Mouse (Mus musculus) T-helper 2 cell (primary cell): ENCODE data around the gene Mapk11.

Experiments used
- in situ Hi-C: fragments of 300-600 bp; cut with MboI, MseI; formaldehyde crosslinking; loops from one replicate; pipeline ENCODE4 v1.15.1; 2025; ENCODE audit warnings: high pct_unique_total_duplicates

Mapk11 gene

DNA sequence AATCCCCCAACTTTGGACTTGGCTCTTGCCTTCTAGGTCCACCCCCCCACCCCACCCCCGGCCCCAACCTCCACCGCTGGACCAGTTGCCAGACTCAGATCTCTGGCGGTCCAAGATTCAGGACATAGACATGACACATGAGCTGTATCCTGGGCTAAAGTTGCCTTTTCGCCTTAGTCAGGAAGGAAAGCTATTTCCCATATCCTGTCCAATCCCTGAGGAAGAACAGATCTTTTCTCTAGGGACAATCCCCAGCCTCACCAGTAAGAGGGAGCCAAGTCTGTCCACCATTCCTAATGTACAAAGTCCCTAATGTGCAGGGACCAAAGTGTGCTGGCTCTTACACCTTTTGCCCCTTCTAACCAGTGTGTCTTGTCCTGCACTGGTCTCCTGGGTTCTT, 7.5 kb downstream of the Mapk11 start:
- in situ Hi-C loops, result no loop called here

DNA sequence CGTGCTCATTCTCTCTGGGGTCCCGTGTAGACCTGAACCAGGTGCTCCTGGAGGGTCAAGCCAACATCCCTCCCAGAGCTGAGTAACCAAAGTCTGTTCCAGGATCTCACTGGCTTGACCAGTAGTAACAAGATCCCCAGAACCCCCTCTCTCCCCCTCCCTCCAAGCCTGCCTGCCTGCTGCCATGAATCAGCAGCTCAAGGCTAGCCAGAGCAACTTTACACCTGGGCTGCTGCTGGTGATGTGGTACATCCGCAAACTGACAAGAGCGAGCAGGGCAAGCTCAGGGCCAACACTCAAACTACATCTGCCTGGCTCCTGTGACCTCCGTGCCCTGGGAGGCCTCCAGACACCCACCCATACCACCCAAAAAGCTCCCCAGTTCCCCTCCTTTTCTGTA, 8.0 kb downstream of the Mapk11 start:
- in situ Hi-C loops, result no loop called here

- in situ Hi-C loops, result no loop called here
Observed at GRCm38 (mm10) chr15:89140659-89141252, 8.7 kb downstream of the Mapk11 start, which contains the start of gene Mapk12. TSS of gene Mapk12 (minus strand) at chr15:89140703.

DNA sequence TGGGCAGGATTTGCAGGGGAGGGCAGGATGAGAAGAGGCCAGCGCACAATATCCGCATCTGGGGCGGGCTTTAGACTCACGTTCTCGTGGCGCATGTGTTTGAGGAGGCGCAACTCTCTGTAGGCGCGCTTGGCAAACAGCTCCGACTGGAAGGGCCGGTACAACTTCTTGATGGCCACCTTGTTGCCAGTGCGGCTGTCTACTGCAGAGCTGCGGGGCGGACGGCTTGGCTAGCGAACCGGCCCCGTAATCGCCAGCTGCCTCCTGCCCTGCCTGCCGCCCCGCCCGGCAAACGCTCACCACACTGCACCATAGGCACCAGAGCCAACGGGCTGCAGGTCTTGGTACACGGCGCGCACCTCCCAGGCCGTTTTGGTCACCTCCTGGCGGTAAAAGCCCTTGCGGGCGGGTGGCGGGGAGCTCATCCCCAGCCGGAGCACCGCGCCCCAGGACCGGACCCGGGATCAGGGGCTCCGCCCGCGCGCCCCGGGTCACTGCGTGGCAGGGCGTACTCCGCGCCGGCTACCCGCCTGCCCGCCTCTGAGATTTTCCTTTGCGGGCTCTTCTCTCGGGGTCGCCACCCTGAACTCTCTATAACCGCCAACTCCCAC, 9.3 kb downstream of the Mapk11 start:
- in situ Hi-C loops, result no loop called here

GRCm38 (mm10) chr15:89138531-89138930, 10.9 kb downstream of the Mapk11 start:
- in situ Hi-C loops, result no loop called here

- in situ Hi-C loops, result no loop called here
Observed at GRCm38 (mm10) chr15:89138046-89138405, 11.4 kb downstream of the Mapk11 start.

- in situ Hi-C loops, result no loop called here
Observed at GRCm38 (mm10) chr15:89137378-89138045, 11.9 kb downstream of the Mapk11 start.

GRCm38 (mm10) chr15:89136461-89137155, 12.8 kb downstream of the Mapk11 start:
- in situ Hi-C loops, result no loop called here

DNA sequence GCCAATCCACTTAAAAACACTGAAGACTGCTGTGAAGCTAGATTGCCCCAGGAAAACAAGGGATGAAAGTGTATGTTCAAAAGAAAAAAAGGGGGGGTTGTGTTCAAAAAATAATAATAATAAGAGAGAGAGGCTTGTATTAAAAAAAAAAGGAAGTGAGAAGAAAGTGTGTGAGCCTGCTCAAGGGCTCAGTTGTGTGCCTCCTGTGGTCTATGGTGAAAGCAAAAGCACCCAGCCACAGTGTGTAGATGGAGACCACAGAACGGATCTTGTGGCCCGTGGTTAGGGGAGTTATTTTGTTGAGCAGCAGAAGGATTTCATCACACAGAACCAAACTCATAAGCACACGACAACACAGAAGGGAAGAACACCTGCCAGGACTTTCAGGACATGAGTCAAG, 18.1 kb downstream of the Mapk11 start:
- in situ Hi-C loops, result no loop called here

- in situ Hi-C loops, result no loop called here
Observed at GRCm38 (mm10) chr15:89130245-89130644, 19.2 kb downstream of the Mapk11 start.

GRCm38 (mm10) chr15:89128382-89129350, 20.8 kb downstream of the Mapk11 start, which contains the start of gene Hdac10:
TSS of gene Hdac10 (minus strand) at chr15:89128700.
- in situ Hi-C loops, result no loop called here

DNA sequence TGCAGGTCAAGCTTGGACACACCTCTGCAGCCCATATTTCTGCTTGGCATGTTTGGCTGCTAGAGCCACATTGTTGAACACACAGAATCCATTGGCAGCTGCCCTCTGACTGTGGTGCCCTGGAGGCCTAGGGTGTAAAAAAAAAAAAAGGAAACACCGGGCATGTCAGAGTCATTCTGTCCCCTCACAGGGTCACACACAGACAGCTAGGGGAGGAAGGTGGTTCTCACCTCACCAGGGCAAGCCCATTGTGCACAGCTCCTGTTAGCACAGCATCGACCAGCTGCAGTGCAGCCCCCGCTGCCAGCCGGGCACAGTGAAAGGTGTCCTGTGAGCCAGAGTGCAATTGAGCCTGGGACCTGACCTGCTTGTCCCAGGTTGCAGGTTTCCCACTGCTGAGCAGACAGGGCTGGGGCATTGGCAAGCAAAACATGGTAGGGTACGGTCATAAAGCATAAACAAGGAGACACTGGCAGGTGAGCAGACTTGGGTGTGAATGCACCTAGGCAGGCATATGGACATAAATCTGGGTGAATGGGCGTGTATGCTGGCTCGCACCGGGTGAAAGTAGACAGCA, 22.0 kb downstream of the Mapk11 start:
- in situ Hi-C loops, result no loop called here

GRCm38 (mm10) chr15:89126622-89127021, 22.8 kb downstream of the Mapk11 start:
- in situ Hi-C loops, result no loop called here

GRCm38 (mm10) chr15:89125351-89125750, 24.1 kb downstream of the Mapk11 start:
- in situ Hi-C loops, result no loop called here

- in situ Hi-C loops, result no loop called here
Observed at GRCm38 (mm10) chr15:89124312-89124711, 25.1 kb downstream of the Mapk11 start.

DNA sequence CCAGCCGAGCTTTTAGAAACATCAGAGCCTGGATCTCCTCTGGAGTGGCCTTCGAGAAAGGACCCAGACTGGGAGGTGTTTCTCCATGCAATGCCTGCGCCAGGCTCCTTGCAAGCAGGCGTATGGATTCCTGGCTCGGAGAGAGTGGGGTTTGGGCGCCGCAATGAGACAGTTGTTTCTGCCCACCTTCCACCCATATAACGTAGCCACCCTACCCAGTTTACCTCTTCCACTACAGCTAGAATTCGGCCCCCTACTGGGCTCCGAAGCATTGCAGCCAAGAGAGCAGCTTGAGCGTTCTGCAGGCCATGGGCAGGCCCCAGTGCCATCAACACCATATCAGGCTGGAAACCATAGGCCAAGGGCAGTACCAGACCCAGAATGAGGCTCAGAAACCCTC, 25.8 kb downstream of the Mapk11 start:
- in situ Hi-C loops, result no loop called here

- in situ Hi-C loops, result no loop called here
Observed at GRCm38 (mm10) chr15:89122649-89123366, 26.6 kb downstream of the Mapk11 start, which contains the start of gene Tubgcp6. TSS of gene Tubgcp6 (minus strand) at chr15:89123112.

DNA sequence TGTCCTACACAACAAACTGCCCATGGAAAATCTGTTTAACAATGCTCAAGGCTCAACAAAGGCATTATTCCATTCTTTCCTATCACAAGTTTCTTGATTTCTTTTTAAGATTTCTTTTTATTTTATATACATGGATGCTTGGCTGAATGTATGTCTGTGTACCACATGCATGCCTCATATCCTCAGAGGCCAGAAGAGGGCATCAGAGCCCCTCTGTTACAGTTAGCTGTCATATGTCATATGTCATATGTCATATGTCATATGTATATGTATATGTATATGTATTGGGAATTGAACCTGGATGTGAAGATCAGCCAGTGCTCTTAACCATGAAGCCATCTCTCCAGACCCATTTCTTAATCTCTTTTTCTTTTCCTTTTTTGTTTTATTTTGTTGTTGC, 31.4 kb downstream of the Mapk11 start:
- in situ Hi-C loops, result no loop called here

- in situ Hi-C loops, result no loop called here
Observed at GRCm38 (mm10) chr15:89110147-89110546, 39.3 kb downstream of the Mapk11 start.

- in situ Hi-C loops, result no loop called here
Observed at GRCm38 (mm10) chr15:89106976-89107375, 42.5 kb downstream of the Mapk11 start.
